Mouse (Mus musculus): ENCODE measurements around the gene B3gnt2. TPM values are rescaled to one million over a fixed set of nuclear protein-coding genes. Genes with fewer than 3 reads are reported as not detected.

The B3gnt2 gene
- total and polyA plus RNA-seq, 3 experiments: 36.8 to 66.4 TPM; not detected in 1

GRCm38 (mm10) chr11:22844754-22845718 lies 15.7 kb downstream of the B3gnt2 start:
- H3K27ac ChIP-seq (ENCODE audit: control insufficient read depth, low read depth, low read length): peak overlapping the region; percentile 91
- TF ChIP-seq SIN3A (IDR thresholded peaks at IDR 0.05; ENCODE audit: low read length): peak; percentile 70; the same call in 1 of the 2 replicates
- TF ChIP-seq NRF1 (IDR thresholded peaks at IDR 0.05; ENCODE audit: insufficient read depth, low read depth, low read length, poor library complexity, severe bottlenecking): no peak
- TF ChIP-seq BHLHE40 (IDR thresholded peaks at IDR 0.05; ENCODE audit: borderline replicate concordance, low read depth, low read length): peak; percentile 22; the same call in 1 of the 2 replicates
- TF ChIP-seq POLR2AphosphoS5 (IDR thresholded peaks at IDR 0.05; ENCODE audit: borderline replicate concordance, low read depth, low read length): no peak
- TF ChIP-seq POLR2AphosphoS2 (IDR thresholded peaks at IDR 0.05; ENCODE audit: low read length): no peak
- 0 out of 2 replicates have a peak, but pooled peaks have one; percentile 33 for TF ChIP-seq UBTF (IDR thresholded peaks at IDR 0.05; ENCODE audit: borderline replicate concordance, insufficient read depth, low read depth, low read length)
- TF ChIP-seq MYB (IDR thresholded peaks at IDR 0.05; ENCODE audit: low read depth, low read length): 0 out of 2 replicates have a peak, but pooled peaks have one; percentile 16
- peak; percentile 74; the same call in 1 of the 2 replicates for TF ChIP-seq ZKSCAN1 (IDR thresholded peaks at IDR 0.05; ENCODE audit: low read depth, low read length)
- TF ChIP-seq GATA1 (IDR thresholded peaks at IDR 0.05; ENCODE audit: low read depth, low read length): peak; percentile 77
- no peak for TF ChIP-seq NELFE (IDR thresholded peaks at IDR 0.05; ENCODE audit: low read depth, low read length)
- TF ChIP-seq MAZ (IDR thresholded peaks at IDR 0.05; ENCODE audit: low read depth, low read length): no peak
- TF ChIP-seq EP300 (IDR thresholded peaks at IDR 0.05; ENCODE audit: low read depth in 1 of 2, low read length in 2 of 2): peak in 1 of 2 experiments; percentile 43; a peak in 3 of 4 replicates
- TF ChIP-seq CHD1 (IDR thresholded peaks at IDR 0.05; ENCODE audit: low read depth, low read length): no peak
- TF ChIP-seq MYC (IDR thresholded peaks at IDR 0.05; ENCODE audit: low read depth, low read length): no peak
- TF ChIP-seq CHD2 (IDR thresholded peaks at IDR 0.05; ENCODE audit: low read length): no peak
- TF ChIP-seq POLR2A (IDR thresholded peaks at IDR 0.05; ENCODE audit: control insufficient read depth in 1 of 2, insufficient read depth in 1 of 2, low read depth in 1 of 2, low read length in 2 of 2, poor library complexity in 1 of 2): no peak
- TF ChIP-seq ETS1 (IDR thresholded peaks at IDR 0.05; ENCODE audit: low read depth, low read length): peak; percentile 56; the same call in 1 of the 2 replicates
- TF ChIP-seq ELF1 (IDR thresholded peaks at IDR 0.05; ENCODE audit: low read depth, low read length): no peak
- TF ChIP-seq TCF12 (IDR thresholded peaks at IDR 0.05; ENCODE audit: low read depth, low read length): peak; percentile 40; the same call in 1 of the 2 replicates
- TF ChIP-seq TBP (IDR thresholded peaks at IDR 0.05; ENCODE audit: low read depth, low read length): 0 out of 2 replicates have a peak, but pooled peaks have one; percentile 26
- no peak for TF ChIP-seq JUND (IDR thresholded peaks at IDR 0.05; ENCODE audit: low read depth, low read length)
- TF ChIP-seq ZNF384 (IDR thresholded peaks at IDR 0.05; ENCODE audit: low read depth, low read length): peak; percentile 99
- TF ChIP-seq MXI1 (IDR thresholded peaks at IDR 0.05; ENCODE audit: low read depth, low read length): peak; percentile 36; the same call in 1 of the 2 replicates
- no peak for TF ChIP-seq GABPA (IDR thresholded peaks at IDR 0.05; ENCODE audit: low read depth, low read length)
- TF ChIP-seq MEF2A (IDR thresholded peaks at IDR 0.05; ENCODE audit: extremely low read depth, insufficient replicate concordance, low read depth, low read length, poor library complexity, severe bottlenecking): no peak
- no peak for TF ChIP-seq USF1 (IDR thresholded peaks at IDR 0.05; ENCODE audit: low read depth, low read length)
- TF ChIP-seq HCFC1 (IDR thresholded peaks at IDR 0.05; ENCODE audit: low read depth, low read length): 0 out of 2 replicates have a peak, but pooled peaks have one; percentile 24
- H3K36me3 ChIP-seq (ENCODE audit: control insufficient read depth in 1 of 2, insufficient read depth in 2 of 2, low read length in 2 of 2): peaks cover 0 to 79% of the 10 kb centered on the region in 2 experiments; a peak in 2 of 4 replicates
- H3K27me3 ChIP-seq (ENCODE audit: control insufficient read depth in 1 of 2, insufficient read depth in 2 of 2, low read length in 2 of 2): no peaks in the 10 kb centered on the region
- no peak overlapping the region for H3K4me3 ChIP-seq (ENCODE audit: control insufficient read depth in 1 of 2, insufficient read depth in 1 of 2, low read depth in 2 of 2, low read length in 2 of 2)
- peak; percentile 69 for DNase-seq (ENCODE audit: low read depth, low spot score)
- H3K9ac ChIP-seq (ENCODE audit: control insufficient read depth, low read depth, low read length, poor library complexity, severe bottlenecking): peak overlapping the region; percentile 45
- peaks cover 56 to 63% of the 10 kb centered on the region in 2 experiments for H3K4me1 ChIP-seq (ENCODE audit: control insufficient read depth in 1 of 2, insufficient read depth in 2 of 2, low read length in 2 of 2)
- H3K9me3 ChIP-seq (replicated peaks; ENCODE audit: insufficient read depth, low read length): no peaks in the 10 kb centered on the region
- H3K79me2 ChIP-seq (ENCODE audit: control insufficient read depth, insufficient read depth, low read length, poor library complexity): peaks cover 74% of the 10 kb centered on the region
